Mouse (Mus musculus) heart, embryonic 13.5 days (tissue): ENCODE results near the gene Luzp1. TPM values are rescaled to one million over a fixed set of nuclear protein-coding genes. Genes with fewer than 3 reads are reported as not detected.

ENCODE experiments used
- ATAC-seq: fragments of 200-750 bp; cut with Nextera tagmentation; 2 replicates; pipeline ENCODE4 v1.8.0; 2017; ENCODE audit warnings: moderate TSS enrichment; ENCODE audit not compliant: insufficient number of reproducible peaks, low FRiP score, low TSS enrichment; ENCODE audit errors: extremely low read depth
- H3K27ac ChIP-seq: fragments of 300-500 bp; sonication (generic); replicated peaks from 2 replicates; pipeline ENCODE4 v1.5.1; 2015; ENCODE audit warnings: moderate library complexity, mild to moderate bottlenecking, inconsistent platforms
- H3K27me3 ChIP-seq: fragments of 300-500 bp; sonication (generic); replicated peaks from 2 replicates; pipeline ENCODE4 v1.6.1; 2015; ENCODE audit warnings: mild to moderate bottlenecking, inconsistent platforms
- H3K36me3 ChIP-seq: fragments of 300-500 bp; sonication (generic); 2 replicates; pipeline ENCODE4 v1.6.1; 2015; ENCODE audit warnings: mild to moderate bottlenecking, inconsistent platforms
- H3K4me1 ChIP-seq: fragments of 300-500 bp; sonication (generic); 2 replicates; pipeline ENCODE4 v1.6.1; 2015; ENCODE audit warnings: inconsistent platforms
- H3K4me2 ChIP-seq: fragments of 300-500 bp; sonication (generic); 2 replicates; pipeline ENCODE4 v1.6.1; 2015; ENCODE audit warnings: inconsistent platforms, mild to moderate bottlenecking, moderate library complexity
- H3K4me3 ChIP-seq: fragments of 300-500 bp; sonication (generic); 2 replicates; pipeline ENCODE4 v1.5.1; 2015; ENCODE audit warnings: moderate library complexity, mild to moderate bottlenecking, inconsistent platforms
- H3K9ac ChIP-seq: fragments of 300-500 bp; sonication (generic); 2 replicates; pipeline ENCODE4 v1.6.1; 2015; ENCODE audit warnings: inconsistent platforms, mild to moderate bottlenecking, moderate library complexity
- H3K9me3 ChIP-seq: fragments of 300-500 bp; sonication (generic); 2 replicates; pipeline ENCODE4 v1.6.1; 2016; ENCODE audit warnings: inconsistent platforms
- WGBS: fragments of 180-500 bp; shearing (Covaris S2); methylation state at CpG from one replicate; pipeline ENCODE4 v1.1.7; 2015; ENCODE audit warnings: mixed read lengths; 5-methylcytosine and 5-hydroxymethylcytosine counted together
- polyA plus RNA-seq: library from polyadenylated mRNA; unstranded; fragments of >200 nt; fragmentation: Nextera tagmentation; extraction: Ambion mirVana; gene quantifications from 2 replicates; pipeline ENCODE4 v1.2.1, GENCODE M21; 2015

Luzp1 gene
- polyA plus RNA-seq, 1 experiment from 2014 or later: 89.2 TPM

- H3K9me3 ChIP-seq: no peaks in the 10 kb centered on the region
- H3K27me3 ChIP-seq: no peaks in the 10 kb centered on the region
- ATAC-seq: no peak
- no peak overlapping the region for H3K9ac ChIP-seq
- H3K4me3 ChIP-seq: no peak overlapping the region
- no peaks in the 10 kb centered on the region for H3K36me3 ChIP-seq
- H3K4me2 ChIP-seq: no peak overlapping the region
- H3K27ac ChIP-seq: no peak overlapping the region
- WGBS: 81% methylated on average over 7 of the region's 7 CpGs
- peaks cover 41% of the 10 kb centered on the region for H3K4me1 ChIP-seq
Observed at GRCm38 (mm10) chr4:136598268-136598876, 128.8 kb downstream of the Luzp1 start.

DNA sequence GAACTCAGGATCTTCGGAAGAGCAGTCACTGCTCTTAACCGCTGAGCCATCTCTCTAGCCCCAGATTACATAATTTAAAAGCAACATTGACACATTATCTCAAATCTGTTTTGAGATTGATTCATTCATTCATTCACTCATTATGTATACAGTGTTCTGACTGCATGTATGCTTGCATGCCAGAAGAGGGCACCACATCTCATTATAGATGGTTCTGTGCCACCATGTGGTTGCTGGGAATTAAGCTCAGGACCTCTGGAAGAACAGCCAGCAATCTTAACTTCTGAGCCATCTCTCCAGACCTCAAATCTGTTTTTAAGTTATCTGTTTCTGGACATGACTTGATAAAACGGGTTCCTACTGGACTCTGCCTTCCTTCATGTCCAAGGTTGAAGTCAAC, 130.3 kb downstream of the Luzp1 start:
- no peaks in the 10 kb centered on the region for H3K36me3 ChIP-seq
- H3K27me3 ChIP-seq: no peaks in the 10 kb centered on the region
- peaks cover 26% of the 10 kb centered on the region for H3K4me1 ChIP-seq
- H3K9ac ChIP-seq: no peak overlapping the region
- 95% methylated on average over 3 of the region's 3 CpGs for WGBS
- no peak overlapping the region for H3K4me2 ChIP-seq
- no peaks in the 10 kb centered on the region for H3K9me3 ChIP-seq
- no peak overlapping the region for H3K27ac ChIP-seq
- no peak for ATAC-seq
- no peak overlapping the region for H3K4me3 ChIP-seq

DNA sequence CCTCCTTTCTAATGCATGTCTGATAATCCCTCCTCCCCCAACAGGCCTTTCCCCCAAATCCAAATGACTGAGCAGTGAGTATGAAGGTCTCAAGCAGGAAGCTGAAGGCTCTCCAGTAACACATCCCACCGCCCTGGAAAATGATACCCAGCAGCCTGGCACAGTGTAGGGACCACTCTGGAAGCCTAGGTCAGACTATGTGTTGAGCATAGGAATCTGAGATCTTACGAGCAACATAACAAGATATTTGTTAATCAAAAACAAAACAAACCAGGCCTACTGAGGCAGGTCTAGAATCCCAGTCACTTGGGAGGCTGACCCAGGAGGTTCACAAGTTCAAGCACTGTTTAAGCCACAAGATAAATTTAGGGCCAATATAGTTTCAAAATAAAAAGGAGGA, 131.0 kb downstream of the Luzp1 start:
- peak overlapping the region; percentile 98 for H3K4me3 ChIP-seq
- peaks cover 22% of the 10 kb centered on the region for H3K4me1 ChIP-seq
- H3K9me3 ChIP-seq: no peaks in the 10 kb centered on the region
- peak overlapping the region; percentile 100; the same call in 1 of the 2 replicates for H3K9ac ChIP-seq
- H3K4me2 ChIP-seq: peak overlapping the region; percentile 74
- H3K27me3 ChIP-seq: no peaks in the 10 kb centered on the region
- no peak for ATAC-seq
- H3K36me3 ChIP-seq: no peaks in the 10 kb centered on the region
- WGBS: 80% methylated on average over 2 of the region's 2 CpGs
- no peak overlapping the region for H3K27ac ChIP-seq

GRCm38 (mm10) chr4:136601476-136601875, 131.9 kb downstream of the Luzp1 start:
- WGBS: under 1% methylated on average over 13 of the region's 13 CpGs
- ATAC-seq: no peak

GRCm38 (mm10) chr4:136602018-136602554, 132.5 kb downstream of the Luzp1 start:
- ATAC-seq: peak; percentile 67
- no peaks in the 10 kb centered on the region for H3K27me3 ChIP-seq
- WGBS: under 1% methylated on average over 50 of the region's 68 CpGs

More at GRCm38 (mm10) chr4:136601476-136601875, 131.9 kb downstream of the Luzp1 start:
- Histone ChIP-seq H3K4me1 (peaks cover 22% of the 10 kb centered on the region), H3K4me2 (peak overlapping the region; percentile 74), H3K9ac (peak overlapping the region; percentile 100), H3K4me3 (peak overlapping the region; percentile 98), H3K27ac (peak overlapping the region; percentile 90), H3K9me3 (no peaks in the 10 kb centered on the region), H3K36me3 (no peaks in the 10 kb centered on the region), H3K27me3 (no peaks in the 10 kb centered on the region)

DNA sequence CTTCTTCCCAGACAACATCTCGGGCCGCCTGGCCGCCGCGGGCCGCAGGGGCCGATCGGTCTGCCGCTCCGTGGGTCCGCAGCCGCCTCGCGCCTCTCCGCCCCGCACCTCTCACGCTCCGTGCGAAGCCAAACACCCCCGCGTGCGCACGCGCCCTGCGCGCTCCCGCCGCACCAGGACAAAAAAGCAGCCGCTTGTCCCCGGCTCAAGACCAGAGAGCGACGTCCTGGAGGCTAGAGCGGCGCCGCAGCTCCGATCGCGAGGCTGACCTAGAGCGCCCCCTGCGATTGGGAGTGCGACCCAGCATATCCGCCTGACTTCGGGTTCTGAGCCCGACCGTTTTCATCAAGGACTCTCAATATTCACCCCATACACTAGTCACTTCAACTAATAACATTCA, 133.0 kb downstream of the Luzp1 start, which contains the start of gene Kdm1a:
Kdm1a (minus strand) TSS at position 156 of the 400 bp plus-strand sequence.
- under 1% methylated on average over 36 of the region's 45 CpGs for WGBS

More at GRCm38 (mm10) chr4:136602018-136602554, 132.5 kb downstream of the Luzp1 start:
- Histone ChIP-seq H3K27ac (peak overlapping the region; percentile 90), H3K36me3 (no peaks in the 10 kb centered on the region), H3K4me1 (peaks cover 22% of the 10 kb centered on the region), H3K9ac (peak overlapping the region; percentile 100), H3K4me3 (peak overlapping the region; percentile 98), H3K9me3 (no peaks in the 10 kb centered on the region), H3K4me2 (peak overlapping the region; percentile 74)

More for the DNA sequence above, 133.0 kb downstream of the Luzp1 start, which contains the start of gene Kdm1a:
- H3K27me3 ChIP-seq: no peaks in the 10 kb centered on the region
- peak within 1 kb of the TSS; percentile 90 for H3K27ac ChIP-seq
- peak; percentile 81 for ATAC-seq
- H3K36me3 ChIP-seq: no peaks in the 10 kb centered on the region
- H3K9me3 ChIP-seq: no peaks in the 10 kb centered on the region
- peak within 1 kb of the TSS; percentile 98 for H3K4me3 ChIP-seq
- H3K4me2 ChIP-seq: peak within 1 kb of the TSS; percentile 74
- peaks cover 22% of the 10 kb centered on the region for H3K4me1 ChIP-seq
- H3K9ac ChIP-seq: peak within 1 kb of the TSS; percentile 100

Other genes with a start within 250 kb of the Luzp1 start
- gene Tcea3, start 222.0 kb upstream of the Luzp1 start, polyA plus RNA-seq: 58.8 and 62.7 TPM in 2 replicates
- 18.3 and 19.7 TPM in 2 replicates for gene Zfp46, start 185.1 kb upstream of the Luzp1 start, polyA plus RNA-seq
- 109 and 116 TPM in 2 replicates for gene Hnrnpr, start 158.8 kb upstream of the Luzp1 start, polyA plus RNA-seq
- gene Htr1d, start 46.2 kb upstream of the Luzp1 start, polyA plus RNA-seq: 0.16 TPM in 1 of 2 replicates, not detected in the other
- gene 6030445D17Rik, start 7.5 kb upstream of the Luzp1 start, polyA plus RNA-seq: 0.17 TPM in 1 of 2 replicates, not detected in the other
- 25.1 and 27.5 TPM in 2 replicates for gene Kdm1a, start 133.0 kb downstream of the Luzp1 start, polyA plus RNA-seq
- not detected in 2 replicates for gene Tex46, start 140.7 kb downstream of the Luzp1 start, polyA plus RNA-seq
- gene Lactbl1, start 152.9 kb downstream of the Luzp1 start, polyA plus RNA-seq: not detected in 2 replicates